Mouse (Mus musculus) adrenal gland, postnatal 10 days (tissue): Measurements from ENCODE around the gene Nfic. TPM values are rescaled to one million over a fixed set of nuclear protein-coding genes. Genes with fewer than 3 reads are reported as not detected.

ENCODE experiments used
- DNase-seq: peaks from one replicate; pipeline ENCODE4 v3.0.0; 2021; ENCODE audit warnings: mixed read lengths
- microRNA-seq: library from miRNA; unstranded; fragments of <30 nt; microRNA quantifications from one replicate; pipeline ENCODE4 v1.2.0, GENCODE M21; 2021
- total RNA-seq, 2 experiments: library from RNA; stranded (reverse); gene quantifications; 2 replicates each; pipeline ENCODE4 v1.2.3; 2021

Nfic gene
- total RNA-seq, 2 experiments from 2014 or later: 99.9 to 129 TPM

- peak; percentile 95 for DNase-seq
Measured at GRCm38 (mm10) chr10:81356991-81357844, 98.2 kb downstream of the Nfic start, which contains the start of gene Mfsd12. Gene Mfsd12, plus strand, starts transcription at chr10:81357491.

GRCm38 (mm10) chr10:81356352-81356990, 99.0 kb downstream of the Nfic start:
- no peak for DNase-seq

- DNase-seq: no peak
Measured at GRCm38 (mm10) chr10:81355533-81355932, 99.9 kb downstream of the Nfic start.

- no peak for DNase-seq
Measured at GRCm38 (mm10) chr10:81354738-81355477, 100.5 kb downstream of the Nfic start.

GRCm38 (mm10) chr10:81351678-81352291, 103.7 kb downstream of the Nfic start:
- no peak for DNase-seq

GRCm38 (mm10) chr10:81350351-81351063, 104.9 kb downstream of the Nfic start, which contains the start of gene Hmg20b:
Gene Hmg20b, minus strand, starts transcription at chr10:81350480.
- DNase-seq: peak; percentile 99

GRCm38 (mm10) chr10:81349961-81350350, 105.5 kb downstream of the Nfic start:
- DNase-seq: no peak

GRCm38 (mm10) chr10:81349146-81349545, 106.3 kb downstream of the Nfic start:
- peak; percentile 60 for DNase-seq

GRCm38 (mm10) chr10:81346453-81347067, 108.9 kb downstream of the Nfic start:
- peak; percentile 90 for DNase-seq

Small RNA genes within 50 kb of the gene (microRNA-seq; reads per million reads assigned to microRNA genes)
- not detected for gene Gm25595
- gene Mir1191b: not detected
- not detected for gene Mir6913

Other genes starting within 250 kb of the Nfic start
- gene Atcay, start 224.8 kb downstream of the Nfic start, total RNA-seq: 1 to 10 TPM; 2.5 to 4.6 TPM
- gene Zfr2, start 222.5 kb downstream of the Nfic start, total RNA-seq: 10 to 100 TPM in 1 of 2 experiments, 1 to 10 TPM in 1; 7.4 to 11.9 TPM
- gene Matk, start 202.7 kb downstream of the Nfic start, total RNA-seq: 1 to 10 TPM; 1.8 to 2.1 TPM
- 100 to 1,000 TPM; 109 to 111 TPM for gene Mrpl54, start 188.7 kb downstream of the Nfic start, total RNA-seq
- 10 to 100 TPM; 79.8 to 83.8 TPM for gene Apba3, start 188.7 kb downstream of the Nfic start, total RNA-seq
- gene Tjp3, start 164.1 kb downstream of the Nfic start, total RNA-seq: 1 to 10 TPM; 1.9 to 3.0 TPM
- 10 to 100 TPM; 39.2 to 48.9 TPM for gene Pip5k1c, start 162.7 kb downstream of the Nfic start, total RNA-seq
- gene Cactin, start 134.5 kb downstream of the Nfic start, total RNA-seq: 10 to 100 TPM; 29.4 to 35.4 TPM
- 10 to 100 TPM; 24.5 to 31.8 TPM for gene Tbxa2r, start 126.9 kb downstream of the Nfic start, total RNA-seq
- gene Gipc3, start 112.4 kb downstream of the Nfic start, total RNA-seq: 1 to 10 TPM; 3.6 to 4.0 TPM
- 10 to 100 TPM; 81.2 to 97.5 TPM for gene Hmg20b, start 105.2 kb downstream of the Nfic start, total RNA-seq
- gene Mfsd12, start 98.1 kb downstream of the Nfic start, total RNA-seq: 10 to 100 TPM; 17.8 to 22.8 TPM
- gene 4930404N11Rik, start 89.8 kb downstream of the Nfic start, total RNA-seq: 1 to 10 TPM; 1.1 to 2.3 TPM
- gene Fzr1, start 77.1 kb downstream of the Nfic start, total RNA-seq: 10 to 100 TPM; 42.1 to 51.7 TPM
- gene Dohh, start 71.2 kb downstream of the Nfic start, total RNA-seq: 10 to 100 TPM; 52.8 to 54.2 TPM
- gene Gm48551, start 71.2 kb downstream of the Nfic start, total RNA-seq: 1 to 10 TPM; 1.1 to 1.6 TPM
- gene Gm48552, start 66.6 kb downstream of the Nfic start, total RNA-seq: 1 to 10 TPM in 1 of 2 experiments, under 1 TPM in 1; 0.45 to 1.9 TPM
- 1 to 10 TPM; 1.2 to 1.6 TPM for gene Smim24, start 62.6 kb downstream of the Nfic start, total RNA-seq
- gene Celf5, start 27.1 kb upstream of the Nfic start, total RNA-seq: 1 to 10 TPM in 1 of 2 experiments, under 1 TPM in 1; 0.84 to 2.2 TPM
- gene Ncln, start 40.8 kb upstream of the Nfic start, total RNA-seq: 10 to 100 TPM; 90.9 to 93.8 TPM
- gene S1pr4, start 44.5 kb upstream of the Nfic start, total RNA-seq: 1 to 10 TPM; 2.9 TPM
- 1 to 10 TPM in 1 of 2 experiments, under 1 TPM in 1; 0.66 to 1.1 TPM for gene Gna15, start 68.6 kb upstream of the Nfic start, total RNA-seq
- 10 to 100 TPM; 63.8 to 72.7 TPM for gene Gna11, start 89.6 kb upstream of the Nfic start, total RNA-seq
- gene Aes, start 103.9 kb upstream of the Nfic start, total RNA-seq: 100 to 1,000 TPM; 541 to 611 TPM
- gene Tle2, start 118.9 kb upstream of the Nfic start, total RNA-seq: 10 to 100 TPM; 10.9 to 18.1 TPM
- 10 to 100 TPM in 1 of 2 experiments, 1 to 10 TPM in 1; 8.7 to 10.8 TPM for gene Tle6, start 145.4 kb upstream of the Nfic start, total RNA-seq
- gene BC025920, start 150.6 kb upstream of the Nfic start, total RNA-seq: 1 to 10 TPM; 1.1 to 1.8 TPM
- 10 to 100 TPM; 17.3 to 24.7 TPM for gene Sirt6, start 172.2 kb upstream of the Nfic start, total RNA-seq
- gene Ankrd24, start 172.9 kb upstream of the Nfic start, total RNA-seq: 10 to 100 TPM; 15.2 to 26.7 TPM
- 1 to 10 TPM; 2.8 to 3.2 TPM for gene Gm10778, start 193.4 kb upstream of the Nfic start, total RNA-seq
- 1 to 10 TPM; 5.6 to 8.6 TPM for gene Zfp433, start 249.2 kb upstream of the Nfic start, total RNA-seq